Mouse (Mus musculus) spleen, adult 12 weeks (tissue): ENCODE results near the gene Ehbp1.
A peak's percentile ranks its signal among the peaks of the same experiment; 100 is the strongest.

Experiments used
- DNase-seq: peaks from one replicate; pipeline ENCODE4 v3.0.0; 2022; ENCODE audit warnings: low spot score

Ehbp1 gene

DNA sequence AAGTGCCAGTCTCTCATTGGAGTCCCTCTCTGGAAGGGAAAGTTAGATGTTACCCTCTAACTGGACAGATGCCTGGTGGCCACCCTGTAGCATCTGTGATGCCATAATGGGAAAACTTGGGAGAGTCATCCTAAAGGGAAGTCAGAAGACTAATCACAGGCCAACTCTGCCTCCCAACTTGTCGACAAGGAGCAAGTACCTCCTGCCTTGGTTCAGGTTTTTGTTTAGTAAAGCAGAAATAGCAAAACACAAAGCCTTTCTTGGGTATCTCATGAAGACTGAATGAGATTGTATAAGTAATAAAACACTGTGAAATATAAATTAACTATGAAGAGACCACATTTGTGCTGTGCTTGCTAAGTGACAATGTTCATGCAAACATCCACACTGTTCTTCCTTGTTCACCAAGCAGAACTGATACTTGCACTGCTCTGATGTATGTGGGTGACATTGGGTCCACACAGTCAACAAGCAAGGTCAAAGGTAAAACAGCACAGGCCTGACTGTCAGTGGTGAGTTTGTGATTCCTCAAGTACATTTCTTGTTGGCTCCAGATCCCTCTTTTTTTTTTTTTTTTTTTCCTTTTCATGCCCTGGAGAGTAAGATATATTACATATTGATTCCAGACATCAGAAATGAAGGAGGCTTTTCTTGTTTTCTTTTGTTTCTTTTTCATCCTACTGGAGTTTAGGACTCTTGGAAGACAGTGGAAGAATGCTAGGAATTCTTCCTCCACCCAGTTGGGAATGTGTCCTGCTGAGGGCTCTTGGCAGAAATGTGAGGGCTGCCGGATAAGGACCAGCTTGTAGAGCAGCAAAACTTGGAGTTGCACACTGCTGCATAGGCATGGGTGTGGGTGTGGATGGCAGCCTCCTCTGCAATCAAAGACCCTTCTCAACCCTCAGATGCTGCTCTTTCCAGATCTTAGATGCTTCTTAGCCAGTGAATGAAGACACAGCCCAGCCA is at the start of gene Ehbp1:
Ehbp1 (minus strand) TSS at position 51 of the 966 bp plus-strand sequence.
- DNase-seq: no peak

DNA sequence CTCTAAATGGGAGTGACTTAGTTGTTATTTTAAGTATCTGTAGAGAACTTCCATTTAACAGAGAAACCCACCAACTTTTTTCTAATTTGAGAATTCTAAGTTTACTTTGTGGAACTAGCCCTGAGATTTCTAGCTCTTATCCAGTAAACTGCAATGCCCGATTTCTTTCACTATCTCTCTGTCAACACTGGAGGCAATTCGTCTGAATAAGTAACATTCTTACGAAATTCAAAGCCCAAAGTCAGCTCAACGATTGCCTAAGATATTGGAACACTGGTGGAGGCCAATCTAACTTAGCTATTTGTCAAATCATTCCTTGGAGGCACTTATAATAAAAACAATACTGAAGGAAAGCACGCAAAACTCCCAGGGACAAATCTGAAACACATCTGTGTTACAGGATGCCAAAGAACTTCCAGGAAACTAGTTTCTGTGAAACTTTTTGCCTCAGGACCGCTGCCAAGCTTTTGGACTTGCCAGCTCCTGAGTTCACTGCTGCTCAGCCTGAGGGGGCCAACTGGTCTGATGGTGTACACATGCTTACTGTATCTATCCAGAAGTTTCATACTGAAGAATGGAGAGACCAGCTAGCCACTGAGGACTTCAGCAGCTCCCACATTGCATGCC is 45.5 kb upstream of the Ehbp1 start:
- no peak for DNase-seq

DNA sequence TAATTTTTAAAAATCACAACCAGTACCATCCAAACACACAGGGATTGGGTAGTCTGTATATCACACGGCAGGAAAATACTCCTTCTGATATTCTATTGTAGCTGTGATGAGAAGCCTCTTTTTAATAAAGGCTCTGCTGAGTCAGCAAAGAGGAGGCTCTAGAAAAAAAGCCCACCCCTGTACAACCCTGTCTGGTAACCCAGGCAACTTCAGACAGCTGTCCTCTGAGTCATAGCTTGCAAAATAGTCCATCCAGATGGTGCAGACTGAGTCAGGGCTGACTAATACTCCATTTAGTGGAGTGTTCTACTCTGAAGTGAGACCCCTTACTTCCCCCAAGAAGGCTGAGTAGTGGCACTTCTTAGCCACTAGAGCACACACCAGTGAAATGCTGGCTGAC is 41.4 kb upstream of the Ehbp1 start:
- no peak for DNase-seq

DNA sequence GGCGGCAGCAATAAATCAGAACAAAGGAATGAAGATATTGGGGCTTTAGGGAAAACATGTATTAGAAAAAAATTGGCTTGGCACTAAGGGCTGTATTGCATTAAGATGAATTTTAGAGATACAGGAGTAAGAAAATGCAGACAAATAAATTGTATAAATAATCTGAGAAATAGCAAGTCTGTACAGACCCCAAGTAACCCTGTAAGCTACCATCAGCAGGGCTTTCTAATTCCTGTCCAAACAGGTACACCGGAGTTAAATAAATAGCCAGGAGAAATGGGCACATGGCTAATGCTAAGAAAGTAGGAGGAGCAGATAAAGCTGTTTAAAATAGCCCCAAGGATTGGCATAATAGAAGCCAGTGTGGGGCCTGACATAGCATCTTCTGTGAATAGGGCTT is 32.7 kb upstream of the Ehbp1 start:
- DNase-seq: no peak

DNA sequence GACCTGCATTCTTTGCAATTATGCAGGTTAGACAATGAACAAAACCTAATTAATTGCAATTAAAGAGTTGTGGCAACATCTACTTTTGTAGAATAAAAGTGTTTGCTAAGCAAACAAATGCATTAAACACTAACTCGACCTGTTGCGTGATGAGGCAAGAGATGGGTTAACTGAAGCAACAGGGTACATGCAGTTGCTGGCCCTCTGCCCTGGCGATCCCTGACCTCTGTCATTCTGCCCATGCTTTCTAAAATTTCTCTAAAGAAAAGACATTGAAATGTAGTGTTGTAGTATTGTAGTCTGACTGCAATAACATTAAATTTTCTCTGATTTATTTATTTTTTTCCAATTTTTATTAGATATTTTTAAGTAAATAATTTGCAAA is 31.2 kb upstream of the Ehbp1 start:
- DNase-seq: no peak

DNA sequence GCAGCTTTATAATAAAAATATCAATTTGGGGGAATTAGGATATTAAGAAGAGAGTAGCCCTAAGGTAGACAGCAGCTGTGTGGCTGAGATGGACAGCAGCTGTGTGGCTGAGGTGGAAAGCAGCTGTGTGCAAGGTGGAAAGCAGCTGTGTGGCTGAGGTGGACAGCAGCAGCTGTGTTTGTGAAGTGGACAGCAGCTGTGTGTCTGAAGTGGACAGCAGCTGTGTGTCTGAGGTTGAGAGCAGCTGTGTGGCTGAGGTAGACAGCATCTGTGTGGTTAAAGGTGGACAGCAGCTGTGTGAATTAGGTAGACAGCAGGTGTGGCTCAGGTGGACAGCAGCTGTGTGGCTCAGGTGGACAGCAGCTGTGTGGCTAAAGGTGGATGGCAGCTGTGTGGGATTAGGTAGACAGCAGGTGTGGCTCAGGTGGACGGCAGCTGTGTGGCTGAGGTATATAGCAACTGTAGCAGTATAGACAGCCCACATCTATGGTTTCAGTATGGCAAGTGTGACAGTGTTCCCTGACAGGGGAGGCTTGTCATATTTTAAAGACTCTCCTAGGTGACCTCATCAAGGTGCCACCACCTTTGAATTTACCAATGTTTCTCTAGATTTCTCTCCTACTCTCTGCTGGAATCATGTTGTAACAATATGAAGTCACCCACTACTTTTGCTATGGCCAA is 30.7 kb upstream of the Ehbp1 start:
- DNase-seq: no peak

DNA sequence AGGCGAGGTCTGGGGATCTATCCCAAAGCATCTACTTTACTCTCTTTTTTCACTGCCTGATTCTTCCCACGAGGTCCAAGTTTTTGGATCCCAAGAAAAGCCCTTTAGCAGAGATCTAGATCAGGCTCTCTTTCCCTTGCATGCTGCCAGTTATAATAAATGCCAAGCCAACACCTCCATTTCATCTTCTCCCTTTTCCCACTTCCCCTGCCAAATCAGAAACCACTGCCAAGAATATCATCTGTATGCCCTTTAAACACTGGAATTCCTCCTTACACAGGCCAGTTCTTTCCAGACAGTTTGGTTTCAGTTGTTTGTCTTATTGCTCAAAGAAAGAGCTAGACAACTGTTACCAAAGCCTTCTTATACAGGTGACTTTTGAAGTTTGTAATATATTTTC is 27.7 kb upstream of the Ehbp1 start:
- DNase-seq: no peak

DNA sequence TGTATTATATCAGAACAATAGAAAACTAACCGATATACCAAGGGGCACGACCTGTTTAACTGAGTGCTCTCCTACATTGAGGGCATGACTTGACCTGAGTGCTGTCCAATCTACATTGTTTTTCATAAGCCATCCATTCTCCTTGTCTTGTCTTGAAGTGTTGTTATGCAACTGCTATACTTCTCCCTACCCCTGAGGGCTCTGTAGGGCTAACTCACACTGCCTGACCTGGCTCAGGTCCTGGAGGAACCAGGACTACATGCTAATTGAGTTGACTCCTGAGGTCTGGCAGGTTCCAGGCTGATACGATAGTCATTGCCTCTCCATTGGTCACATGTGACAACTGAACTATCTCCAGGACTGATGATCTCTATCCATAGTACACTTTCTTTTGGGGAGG is 26.5 kb upstream of the Ehbp1 start:
- no peak for DNase-seq

DNA sequence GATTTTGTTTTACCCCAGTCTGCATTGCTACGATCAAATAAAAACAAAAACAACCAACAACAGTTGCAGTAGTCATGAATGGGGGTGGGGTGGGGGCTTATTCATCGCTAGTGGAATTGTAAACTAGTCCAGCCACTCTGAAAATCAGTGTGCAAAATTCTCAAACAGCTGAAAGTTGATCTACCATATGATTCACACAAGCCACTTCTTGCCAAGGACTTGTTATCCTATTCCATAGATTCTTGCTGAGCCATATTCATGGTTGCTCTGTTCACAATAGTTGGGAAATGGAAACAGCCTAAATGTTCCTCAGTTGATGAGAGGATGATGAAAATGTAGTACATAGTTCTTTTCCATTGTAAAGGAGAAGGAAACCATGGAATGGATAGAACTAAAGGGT is 24.4 kb upstream of the Ehbp1 start:
- DNase-seq: no peak

DNA sequence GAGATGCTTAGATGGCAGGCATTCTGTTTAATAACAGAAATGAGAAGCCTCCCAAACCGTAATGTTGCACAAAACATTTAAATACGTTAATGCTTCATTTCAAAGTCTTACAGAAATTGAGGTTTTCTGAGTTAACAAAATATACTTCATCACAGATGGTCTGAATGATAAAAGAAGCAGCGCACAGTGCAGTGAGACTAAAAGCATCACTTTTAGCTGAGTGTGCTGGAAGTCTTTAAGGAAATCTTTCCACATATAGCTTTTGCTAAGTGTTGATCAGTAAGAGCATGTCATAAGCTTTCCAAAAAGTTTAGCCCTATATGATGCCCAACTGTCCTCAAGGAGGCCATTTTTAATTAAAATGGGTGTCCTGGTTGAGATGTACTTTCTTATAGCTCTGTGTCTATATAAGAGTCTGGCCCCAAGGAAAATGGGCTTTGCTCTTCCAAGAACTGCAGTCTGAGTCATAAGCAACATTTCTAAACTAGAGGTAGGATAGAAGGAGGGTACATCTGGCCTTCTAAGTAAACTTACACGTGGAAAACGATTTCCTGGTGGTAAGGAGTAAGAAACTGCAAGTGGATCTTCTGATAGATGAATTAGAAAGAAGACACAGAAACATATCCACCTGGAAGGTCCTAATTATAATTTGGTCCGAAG is 12.0 kb upstream of the Ehbp1 start:
- DNase-seq: no peak

DNA sequence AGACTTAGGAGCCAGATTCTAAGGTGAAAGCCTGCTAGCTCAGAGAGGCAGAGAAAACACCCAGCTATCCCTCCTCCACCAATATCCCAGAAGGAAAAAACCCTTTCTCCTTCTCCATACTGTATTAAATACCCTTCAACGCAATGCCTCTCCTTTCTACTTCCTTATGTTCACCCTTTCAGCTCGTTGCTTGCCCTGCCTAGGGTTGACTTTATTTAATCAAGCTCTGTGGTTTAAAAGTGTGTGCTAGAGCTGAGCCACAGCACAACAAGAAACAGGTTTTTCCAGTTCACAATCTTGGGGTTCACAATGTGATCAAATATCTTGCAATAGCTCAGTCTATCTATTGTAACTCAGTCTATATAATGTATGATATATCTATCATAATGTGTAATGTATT is 7.9 kb upstream of the Ehbp1 start:
- DNase-seq: no peak

DNA sequence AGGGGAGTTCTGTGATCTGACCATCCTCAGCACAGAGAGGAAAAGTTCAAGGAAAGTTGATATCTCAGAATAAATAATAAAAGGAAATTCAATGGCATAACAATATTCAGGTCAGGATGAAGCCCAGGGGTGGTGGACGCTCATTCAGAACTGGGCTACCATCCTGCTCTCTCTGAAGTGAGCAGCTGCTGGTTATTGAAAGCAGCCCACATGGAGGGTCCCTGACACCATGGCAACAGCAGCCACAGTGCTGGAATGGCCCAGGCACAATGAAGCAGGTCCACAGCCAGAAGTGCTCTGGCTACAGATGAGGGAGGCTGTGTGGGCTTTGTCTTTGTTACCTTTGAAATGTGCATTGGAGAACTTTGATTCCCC is 6.4 kb upstream of the Ehbp1 start:
- DNase-seq: no peak

DNA sequence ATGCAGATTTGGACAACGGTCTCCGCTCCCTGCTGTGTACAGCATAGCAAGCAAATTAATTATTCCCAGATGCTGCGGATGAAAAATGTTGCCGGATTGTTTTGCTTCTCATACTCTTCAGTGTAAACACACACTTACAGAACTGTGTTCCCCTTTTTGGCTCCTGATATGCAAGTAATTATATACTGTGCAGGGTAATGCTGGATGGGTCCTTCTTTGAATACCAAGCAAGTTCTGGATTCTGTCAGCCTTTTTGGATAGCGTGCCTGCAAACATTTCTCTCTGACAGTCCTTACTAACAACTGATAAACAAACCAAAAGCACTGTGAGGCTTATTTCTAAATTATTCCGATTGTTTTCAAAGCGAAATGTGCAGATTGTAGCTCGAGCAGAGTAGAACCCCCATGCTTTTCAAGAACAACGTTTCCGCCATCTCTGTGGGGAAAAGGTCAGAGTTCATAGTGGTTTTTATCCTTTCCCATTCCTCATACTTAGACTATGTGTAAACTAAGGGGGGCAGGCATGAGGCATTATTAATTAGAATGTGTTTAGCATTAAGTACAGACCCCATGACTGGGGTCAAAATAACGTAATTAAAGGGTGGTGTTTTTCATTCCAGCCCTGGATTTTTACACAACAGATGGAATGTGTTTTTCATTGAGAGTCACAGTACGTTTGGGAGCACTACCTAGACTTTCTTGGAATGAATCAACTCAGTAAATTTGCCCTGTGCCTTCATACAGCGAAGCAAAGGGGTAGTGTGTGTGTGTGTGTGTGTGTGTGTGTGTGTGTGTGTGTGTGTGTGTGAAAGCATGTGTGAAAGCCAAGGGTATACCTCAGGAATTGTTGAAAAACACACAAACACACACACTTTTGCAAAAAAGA is 5.8 kb upstream of the Ehbp1 start:
- no peak for DNase-seq

DNA sequence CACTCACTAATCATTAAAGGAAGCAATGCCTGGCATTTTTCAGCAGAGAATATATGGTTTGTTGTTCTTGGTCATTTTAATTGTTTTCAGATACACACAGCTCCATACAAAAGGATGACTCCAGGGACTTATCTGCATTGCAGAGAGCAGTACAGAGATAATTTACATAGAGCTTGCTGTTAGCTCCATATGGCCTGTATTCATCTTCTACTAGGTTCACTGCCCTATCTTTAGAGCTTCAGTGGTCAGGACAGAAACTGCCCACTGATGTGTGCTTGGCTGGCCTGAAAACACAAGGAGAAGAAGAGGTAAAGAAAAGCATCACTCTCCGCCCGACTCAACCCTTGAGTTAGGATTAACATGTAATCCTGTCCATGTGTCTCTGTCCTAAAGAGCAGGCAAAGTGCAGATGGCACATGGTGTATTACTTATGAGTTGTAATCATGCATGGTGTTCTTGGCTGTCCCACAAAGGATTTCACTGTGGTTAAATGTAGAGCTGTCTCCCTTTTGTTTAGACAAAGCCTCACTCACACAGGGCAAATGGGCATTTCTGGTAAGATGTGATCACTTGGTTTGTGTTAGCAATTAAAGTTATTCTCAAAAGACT is 14.7 kb downstream of the Ehbp1 start:
- no peak for DNase-seq

DNA sequence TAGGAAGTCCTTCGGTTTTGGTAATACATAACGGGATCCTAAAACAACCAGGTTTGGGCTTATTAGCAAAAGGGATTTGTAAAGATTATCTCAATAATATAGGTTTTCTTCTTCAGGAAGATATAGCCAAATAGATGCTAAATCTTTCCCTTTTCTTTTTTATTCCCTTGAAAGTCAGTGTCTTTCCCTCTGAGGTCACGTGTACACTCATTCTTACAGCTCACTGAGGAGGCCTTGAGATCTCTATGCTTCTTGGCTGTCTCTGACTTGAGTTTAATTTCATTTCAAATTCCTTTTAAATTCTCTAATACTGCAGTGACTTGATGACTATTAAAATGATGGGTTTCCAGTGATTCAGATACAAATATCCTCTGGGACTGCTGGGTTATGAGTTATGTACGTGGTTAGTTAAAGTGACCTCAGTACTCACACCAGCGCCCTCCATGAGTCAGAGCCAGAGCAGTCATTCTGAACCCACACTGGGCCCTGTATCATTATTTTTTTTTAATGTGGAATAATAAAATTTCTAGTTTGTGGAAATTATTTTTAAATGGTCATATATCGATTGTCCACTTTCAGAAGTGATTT is 24.2 kb downstream of the Ehbp1 start:
- DNase-seq: no peak

DNA sequence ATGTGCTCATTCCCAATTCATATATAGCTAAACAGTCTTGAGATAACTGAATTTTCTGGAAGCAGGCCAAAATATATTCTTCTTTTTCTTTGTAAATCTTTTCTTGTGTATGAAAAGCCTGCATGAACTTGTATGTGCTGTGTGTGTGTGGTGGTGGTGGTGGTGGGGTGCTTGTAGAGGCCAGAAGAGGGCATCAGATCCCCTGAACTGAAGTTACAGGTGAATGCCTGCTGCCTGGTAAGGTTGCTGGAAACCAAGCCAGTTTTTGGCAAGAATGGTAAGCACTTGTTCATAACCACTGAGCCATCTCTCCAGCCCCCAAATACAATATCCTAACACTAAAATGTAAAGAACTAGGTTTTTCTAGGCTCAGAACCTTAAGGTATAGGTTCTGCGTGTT is 26.3 kb downstream of the Ehbp1 start:
- DNase-seq: no peak

DNA sequence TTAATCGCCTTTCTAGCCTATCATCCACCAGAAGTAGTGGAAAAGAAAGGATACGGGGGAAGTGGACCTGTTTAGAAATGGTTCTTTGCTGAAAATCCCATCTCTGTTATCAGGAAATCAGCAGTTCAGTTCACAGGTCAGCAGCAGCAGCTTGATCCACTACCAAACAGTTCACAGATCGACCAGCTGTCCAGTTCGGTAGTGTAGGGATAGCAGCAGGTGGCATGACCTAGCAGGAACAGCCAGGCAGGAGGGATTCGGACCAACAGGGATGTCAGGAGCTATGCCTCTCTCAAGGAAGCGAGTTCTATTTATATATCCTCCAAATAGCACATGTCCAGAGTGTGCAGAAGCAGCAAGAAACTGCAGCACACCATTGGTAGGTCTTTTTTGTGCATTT is 40.9 kb downstream of the Ehbp1 start:
- DNase-seq: no peak

DNA sequence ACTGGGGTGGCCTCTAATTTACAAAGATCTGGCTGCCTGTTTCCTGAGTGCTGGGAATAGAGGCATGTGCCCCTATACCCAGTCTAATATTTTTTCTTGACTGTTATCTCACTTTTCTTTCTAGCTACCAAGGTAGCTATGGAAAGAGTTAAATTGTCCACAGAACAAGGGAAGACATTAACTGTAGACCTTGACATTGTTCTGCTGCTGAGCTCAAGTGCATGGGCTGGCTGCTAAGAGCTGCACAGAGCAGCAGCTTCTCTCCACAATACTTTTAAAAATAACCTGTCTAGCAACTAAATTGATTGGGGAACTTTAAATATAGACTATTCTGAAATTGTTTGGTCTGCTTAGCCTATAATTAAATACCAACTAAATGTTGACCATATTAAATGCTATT is 52.9 kb downstream of the Ehbp1 start:
- no peak for DNase-seq

DNA sequence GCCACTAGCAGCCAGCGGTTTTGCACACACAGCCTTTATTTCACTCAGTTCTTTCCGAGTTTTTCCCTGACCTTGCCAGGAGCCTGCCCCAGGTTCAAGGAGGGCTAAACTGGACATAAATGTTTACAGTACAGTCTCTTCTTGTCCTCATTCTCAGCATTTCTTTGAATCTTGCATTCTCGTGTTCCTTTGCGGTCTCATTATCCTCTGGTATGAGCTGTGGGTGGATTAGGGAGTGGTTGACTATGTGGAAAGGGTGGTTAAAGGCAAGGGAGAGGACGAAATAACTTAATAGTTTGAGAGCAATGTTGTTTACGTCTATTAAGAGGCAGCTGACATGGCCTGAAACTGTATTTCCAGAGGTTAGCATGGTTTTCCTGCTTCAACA is 54.6 kb downstream of the Ehbp1 start:
- no peak for DNase-seq

DNA sequence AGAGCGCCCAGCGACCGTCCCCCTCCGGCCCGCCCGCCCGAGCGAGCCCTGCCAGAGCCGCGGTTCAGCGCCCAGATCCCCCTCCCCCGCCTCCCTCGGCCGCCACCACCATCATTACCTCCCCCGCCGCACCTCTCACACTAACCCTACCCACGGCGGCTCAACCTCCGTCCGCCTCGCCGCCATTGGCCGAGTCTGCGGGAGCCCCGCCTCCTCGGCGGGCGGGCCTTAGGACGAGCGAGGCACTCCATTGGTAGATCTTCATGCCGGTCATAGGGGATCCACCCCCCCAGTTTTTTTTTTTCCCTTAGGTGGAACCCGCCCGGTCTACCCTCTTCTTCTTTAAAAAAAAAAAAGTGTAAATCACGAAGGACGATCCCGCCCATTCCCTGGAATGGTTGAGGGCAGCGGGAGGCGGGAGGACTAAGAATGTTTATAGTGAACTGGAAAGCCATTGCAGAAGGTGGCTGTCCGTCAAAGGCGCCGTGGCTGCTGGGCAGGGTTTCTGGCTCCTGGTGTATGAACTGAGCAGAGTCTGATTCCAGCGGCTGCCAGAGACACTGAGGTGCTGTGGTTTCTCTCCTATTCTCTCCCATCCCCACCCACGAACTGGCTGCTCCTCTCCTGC is 55.1 kb downstream of the Ehbp1 start:
- DNase-seq: peak; percentile 83
